Mouse (Mus musculus): ENCODE results near the gene Tti1. TPM values are rescaled to one million over a fixed set of nuclear protein-coding genes. Genes with fewer than 3 reads are reported as not detected.
A peak's percentile ranks its signal among the peaks of the same experiment; 100 is the strongest.

Tti1 gene
- polyA plus RNA-seq (2014; fragmentation: Nextera tagmentation; extraction: Ambion mirVana): 17.5 and 17.6 TPM in 2 replicates

GRCm38 (mm10) chr2:158028354-158028863, at the start of gene Tti1, which contains the start of gene Rprd1b:
Gene Tti1 (minus strand): TSS chr2:158028433.
Gene Rprd1b (plus strand): TSS chr2:158028497.
- under 1% methylated on average over 47 of the region's 52 CpGs for WGBS
- peak within 1 kb of the TSS; percentile 65 for H3K4me3 ChIP-seq (ENCODE audit: low read depth, low read length)
- no peaks in the 10 kb centered on the region for H3K36me3 ChIP-seq (ENCODE audit: control insufficient read depth, insufficient read depth, low read length)
- no peaks in the 10 kb centered on the region for H3K27me3 ChIP-seq (replicated peaks; ENCODE audit: control insufficient read depth, insufficient read depth, low read length)
- peak within 1 kb of the TSS; percentile 91 for H3K4me2 ChIP-seq (ENCODE audit: low read length)
- H3K9me3 ChIP-seq (replicated peaks; ENCODE audit: control insufficient read depth, low read length): no peaks in the 10 kb centered on the region
- H3K27ac ChIP-seq (ENCODE audit: low read depth, low read length): peak within 1 kb of the TSS; percentile 89
- peak; percentile 98 for DNase-seq (ENCODE audit: low spot score)
- ATAC-seq: peak; percentile 95
- H3K4me1 ChIP-seq (ENCODE audit: control insufficient read depth, insufficient read depth, low read length): peaks cover 25% of the 10 kb centered on the region
- H3K9ac ChIP-seq (ENCODE audit: low read length): peak within 1 kb of the TSS; percentile 95

- DNase-seq (ENCODE audit: low spot score): no peak
- Histone ChIP-seq H3K27me3 (replicated peaks; ENCODE audit: control insufficient read depth, insufficient read depth, low read length) (no peaks in the 10 kb centered on the region), H3K4me1 (ENCODE audit: control insufficient read depth, insufficient read depth, low read length) (no peaks in the 10 kb centered on the region), H3K27ac (ENCODE audit: low read depth, low read length) (0 out of 2 replicates have a peak overlapping the region, but pooled peaks have one; percentile 9), H3K9ac (ENCODE audit: low read length) (no peak overlapping the region), H3K4me2 (ENCODE audit: low read length) (no peak overlapping the region), H3K36me3 (ENCODE audit: control insufficient read depth, insufficient read depth, low read length) (peaks cover 41% of the 10 kb centered on the region), H3K9me3 (replicated peaks; ENCODE audit: control insufficient read depth, low read length) (no peaks in the 10 kb centered on the region), H3K4me3 (ENCODE audit: low read depth, low read length) (no peak overlapping the region)
- no peak for ATAC-seq
- 31% methylated on average over 2 of the region's 2 CpGs for whole genome bisulfite sequencing
Measured at GRCm38 (mm10) chr2:158077981-158078380, 49.7 kb upstream of the Tti1 start.

GRCm38 (mm10) chr2:158076690-158077089, 48.5 kb upstream of the Tti1 start:
- WGBS: 83% methylated on average over 6 of the region's 6 CpGs
- H3K4me3 ChIP-seq (ENCODE audit: low read depth, low read length): no peak overlapping the region
- DNase-seq (ENCODE audit: low spot score): no peak

GRCm38 (mm10) chr2:158074835-158075234, 46.6 kb upstream of the Tti1 start:
- 82% methylated on average over 5 of the region's 5 CpGs for WGBS

More at GRCm38 (mm10) chr2:158076690-158077089, 48.5 kb upstream of the Tti1 start:
- Histone ChIP-seq H3K4me2 (ENCODE audit: low read length) (no peak overlapping the region), H3K36me3 (ENCODE audit: control insufficient read depth, insufficient read depth, low read length) (peaks cover 54% of the 10 kb centered on the region), H3K9me3 (replicated peaks; ENCODE audit: control insufficient read depth, low read length) (no peaks in the 10 kb centered on the region), H3K27ac (ENCODE audit: low read depth, low read length) (no peak overlapping the region), H3K4me1 (ENCODE audit: control insufficient read depth, insufficient read depth, low read length) (no peaks in the 10 kb centered on the region), H3K9ac (ENCODE audit: low read length) (no peak overlapping the region), H3K27me3 (replicated peaks; ENCODE audit: control insufficient read depth, insufficient read depth, low read length) (no peaks in the 10 kb centered on the region)
- ATAC-seq: no peak

GRCm38 (mm10) chr2:158071633-158071995, 43.4 kb upstream of the Tti1 start:
- Histone ChIP-seq H3K4me1 (ENCODE audit: control insufficient read depth, insufficient read depth, low read length) (no peaks in the 10 kb centered on the region), H3K4me3 (ENCODE audit: low read depth, low read length) (no peak overlapping the region), H3K9me3 (replicated peaks; ENCODE audit: control insufficient read depth, low read length) (no peaks in the 10 kb centered on the region), H3K27ac (ENCODE audit: low read depth, low read length) (no peak overlapping the region), H3K36me3 (ENCODE audit: control insufficient read depth, insufficient read depth, low read length) (peaks cover 72% of the 10 kb centered on the region), H3K4me2 (ENCODE audit: low read length) (no peak overlapping the region), H3K9ac (ENCODE audit: low read length) (no peak overlapping the region), H3K27me3 (replicated peaks; ENCODE audit: control insufficient read depth, insufficient read depth, low read length) (no peaks in the 10 kb centered on the region)
- ATAC-seq (no peak), DNase-seq (ENCODE audit: low spot score) (no peak)
- WGBS: 92% methylated on average over 5 of the region's 5 CpGs

More at GRCm38 (mm10) chr2:158074835-158075234, 46.6 kb upstream of the Tti1 start:
- Histone ChIP-seq H3K4me2 (ENCODE audit: low read length) (no peak overlapping the region), H3K9me3 (replicated peaks; ENCODE audit: control insufficient read depth, low read length) (no peaks in the 10 kb centered on the region), H3K27ac (ENCODE audit: low read depth, low read length) (no peak overlapping the region), H3K4me1 (ENCODE audit: control insufficient read depth, insufficient read depth, low read length) (no peaks in the 10 kb centered on the region), H3K36me3 (ENCODE audit: control insufficient read depth, insufficient read depth, low read length) (peaks cover 73% of the 10 kb centered on the region), H3K9ac (ENCODE audit: low read length) (no peak overlapping the region), H3K4me3 (ENCODE audit: low read depth, low read length) (no peak overlapping the region), H3K27me3 (replicated peaks; ENCODE audit: control insufficient read depth, insufficient read depth, low read length) (no peaks in the 10 kb centered on the region)
- no peak for ATAC-seq
- no peak for DNase-seq (ENCODE audit: low spot score)

- DNase-seq (ENCODE audit: low spot score): no peak
- ATAC-seq: no peak
- 91% methylated on average over 3 of the region's 3 CpGs for WGBS
- Histone ChIP-seq H3K9me3 (replicated peaks; ENCODE audit: control insufficient read depth, low read length) (no peaks in the 10 kb centered on the region), H3K9ac (ENCODE audit: low read length) (no peak overlapping the region), H3K4me3 (ENCODE audit: low read depth, low read length) (no peak overlapping the region), H3K27me3 (replicated peaks; ENCODE audit: control insufficient read depth, insufficient read depth, low read length) (no peaks in the 10 kb centered on the region), H3K4me1 (ENCODE audit: control insufficient read depth, insufficient read depth, low read length) (no peaks in the 10 kb centered on the region), H3K36me3 (ENCODE audit: control insufficient read depth, insufficient read depth, low read length) (peaks cover 66% of the 10 kb centered on the region), H3K4me2 (ENCODE audit: low read length) (no peak overlapping the region), H3K27ac (ENCODE audit: low read depth, low read length) (no peak overlapping the region)
Measured at GRCm38 (mm10) chr2:158070885-158071632, 42.8 kb upstream of the Tti1 start.

GRCm38 (mm10) chr2:158068444-158068971, 40.3 kb upstream of the Tti1 start:
- H3K36me3 ChIP-seq (ENCODE audit: control insufficient read depth, insufficient read depth, low read length): peaks cover 56% of the 10 kb centered on the region

GRCm38 (mm10) chr2:158067260-158067824, 39.1 kb upstream of the Tti1 start:
- no peak for DNase-seq (ENCODE audit: low spot score)
- H3K9me3 ChIP-seq (replicated peaks; ENCODE audit: control insufficient read depth, low read length): no peaks in the 10 kb centered on the region
- no peaks in the 10 kb centered on the region for H3K4me1 ChIP-seq (ENCODE audit: control insufficient read depth, insufficient read depth, low read length)
- peaks cover 49% of the 10 kb centered on the region for H3K36me3 ChIP-seq (ENCODE audit: control insufficient read depth, insufficient read depth, low read length)
- no peak overlapping the region for H3K9ac ChIP-seq (ENCODE audit: low read length)
- H3K27me3 ChIP-seq (replicated peaks; ENCODE audit: control insufficient read depth, insufficient read depth, low read length): no peaks in the 10 kb centered on the region
- 94% methylated on average over 5 of the region's 5 CpGs for WGBS
- no peak overlapping the region for H3K4me2 ChIP-seq (ENCODE audit: low read length)
- H3K27ac ChIP-seq (ENCODE audit: low read depth, low read length): no peak overlapping the region
- H3K4me3 ChIP-seq (ENCODE audit: low read depth, low read length): no peak overlapping the region
- no peak for ATAC-seq

More at GRCm38 (mm10) chr2:158068444-158068971, 40.3 kb upstream of the Tti1 start:
- ATAC-seq: no peak
- H3K9ac ChIP-seq (ENCODE audit: low read length): no peak overlapping the region
- no peaks in the 10 kb centered on the region for H3K27me3 ChIP-seq (replicated peaks; ENCODE audit: control insufficient read depth, insufficient read depth, low read length)
- no peak for DNase-seq (ENCODE audit: low spot score)
- H3K4me2 ChIP-seq (ENCODE audit: low read length): no peak overlapping the region
- H3K27ac ChIP-seq (ENCODE audit: low read depth, low read length): no peak overlapping the region
- no peak overlapping the region for H3K4me3 ChIP-seq (ENCODE audit: low read depth, low read length)
- no peaks in the 10 kb centered on the region for H3K4me1 ChIP-seq (ENCODE audit: control insufficient read depth, insufficient read depth, low read length)
- no peaks in the 10 kb centered on the region for H3K9me3 ChIP-seq (replicated peaks; ENCODE audit: control insufficient read depth, low read length)
